Mouse (Mus musculus) ES-Bruce4 (cell line): Measurements from ENCODE around the gene Colgalt2. TPM values are rescaled to one million over a fixed set of nuclear protein-coding genes. Genes with fewer than 3 reads are reported as not detected.

Source experiments
- H3K27ac ChIP-seq: 2 replicates; pipeline ENCODE4 v1.5.1; 2012; ENCODE audit warnings: low read length, inconsistent platforms; ENCODE audit not compliant: insufficient read depth
- H3K27me3 ChIP-seq: 2 replicates; pipeline ENCODE4 v1.6.1; 2012; ENCODE audit warnings: mild to moderate bottlenecking, low read length, inconsistent platforms; ENCODE audit not compliant: control insufficient read depth, poor library complexity, insufficient read depth, severe bottlenecking
- H3K36me3 ChIP-seq: 2 replicates; pipeline ENCODE4 v1.6.1; 2012; ENCODE audit warnings: inconsistent platforms, mild to moderate bottlenecking, low read length, moderate library complexity; ENCODE audit not compliant: control insufficient read depth, poor library complexity, insufficient read depth, severe bottlenecking
- H3K4me1 ChIP-seq: one replicate; pipeline ENCODE4 v1.8.1; 2011; ENCODE audit warnings: low read length; ENCODE audit not compliant: control insufficient read depth, insufficient read depth
- H3K4me3 ChIP-seq: 2 replicates; pipeline ENCODE4 v1.5.1; 2011; ENCODE audit warnings: low read depth, mild to moderate bottlenecking, low read length
- H3K9ac ChIP-seq: 2 replicates; pipeline ENCODE4 v1.6.1; 2012; ENCODE audit warnings: low read depth, mild to moderate bottlenecking, inconsistent platforms; ENCODE audit not compliant: poor library complexity, severe bottlenecking
- H3K9me3 ChIP-seq: replicated peaks from 2 replicates; pipeline ENCODE4 v1.6.1; 2012; ENCODE audit warnings: mild to moderate bottlenecking, low read length, inconsistent platforms; ENCODE audit not compliant: control insufficient read depth, poor library complexity, insufficient read depth, severe bottlenecking
- CTCF ChIP-seq: IDR thresholded peaks from one replicate; pipeline ENCODE4 v1.8.1; 2011; ENCODE audit warnings: low read depth, low read length
- EP300 ChIP-seq: IDR thresholded peaks from 2 replicates; pipeline ENCODE4 v1.6.1; 2011; ENCODE audit warnings: low read depth, low read length; ENCODE audit not compliant: insufficient read depth
- POLR2A ChIP-seq: IDR thresholded peaks from one replicate; pipeline ENCODE4 v1.8.1; 2011; ENCODE audit warnings: low read length; ENCODE audit not compliant: insufficient read depth
- polyA plus RNA-seq: library from polyadenylated mRNA; stranded (reverse); fragments of >200 nt; gene quantifications from 2 replicates; pipeline ENCODE4 v1.2.4, GENCODE M21; 2011; ENCODE audit warnings: low read depth; ENCODE audit not compliant: missing spikeins, insufficient read depth, insufficient read length

The Colgalt2 gene
- polyA plus RNA-seq, 1 experiment: not detected

DNA sequence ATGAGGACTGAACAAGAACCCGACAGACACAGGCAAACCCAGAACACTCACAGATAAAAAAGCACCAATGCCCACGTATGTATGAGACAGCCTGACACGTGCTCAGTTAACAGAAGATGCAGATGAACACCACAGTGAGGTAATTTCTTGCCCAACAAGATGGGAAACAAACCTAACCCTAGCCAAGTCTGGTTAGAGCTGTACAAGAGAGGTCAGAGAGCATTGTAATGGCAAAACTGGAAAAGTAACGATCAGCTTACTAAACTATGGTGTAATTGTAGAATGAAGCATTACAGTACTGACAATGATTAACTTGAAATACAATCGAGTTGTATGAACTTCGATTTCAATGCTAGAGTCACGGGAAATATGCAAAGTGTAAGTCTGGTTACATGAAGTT, 45.0 kb downstream of the Colgalt2 start:
- H3K36me3 ChIP-seq: no peaks in the 10 kb centered on the region
- no peak overlapping the region for H3K4me3 ChIP-seq
- H3K27me3 ChIP-seq: no peaks in the 10 kb centered on the region
- H3K9me3 ChIP-seq: no peaks in the 10 kb centered on the region; the same call in 1 of the 2 replicates
- no peaks in the 10 kb centered on the region for H3K4me1 ChIP-seq
- no peak overlapping the region for H3K9ac ChIP-seq
- no peak overlapping the region for H3K27ac ChIP-seq
- no peak for TF ChIP-seq POLR2A

DNA sequence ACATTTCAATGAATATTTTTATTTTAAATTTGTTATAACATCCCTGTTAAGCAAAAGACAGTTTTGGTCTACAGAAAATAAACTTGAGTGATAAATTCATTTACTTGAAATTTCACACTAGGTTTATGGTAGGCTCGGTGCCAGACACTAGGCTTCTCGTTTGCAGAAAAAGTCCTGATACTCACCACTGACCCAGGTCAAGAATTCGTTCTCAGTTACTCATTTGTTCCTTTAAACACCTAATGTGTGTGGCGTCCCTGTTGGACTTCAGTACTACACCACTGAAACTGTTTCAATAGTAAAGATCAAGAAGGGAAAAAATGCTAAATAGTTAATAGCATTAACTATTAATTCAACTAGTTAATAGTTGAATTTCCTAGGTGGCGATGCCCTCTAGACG, 46.3 kb downstream of the Colgalt2 start:
- Histone ChIP-seq H3K4me3 (no peak overlapping the region), H3K9ac (no peak overlapping the region), H3K9me3 (no peaks in the 10 kb centered on the region; the same call in 1 of the 2 replicates), H3K4me1 (no peaks in the 10 kb centered on the region), H3K27ac (no peak overlapping the region), H3K36me3 (no peaks in the 10 kb centered on the region), H3K27me3 (no peaks in the 10 kb centered on the region)
- no peak for TF ChIP-seq EP300
- TF ChIP-seq POLR2A: no peak
- TF ChIP-seq CTCF: no peak

DNA sequence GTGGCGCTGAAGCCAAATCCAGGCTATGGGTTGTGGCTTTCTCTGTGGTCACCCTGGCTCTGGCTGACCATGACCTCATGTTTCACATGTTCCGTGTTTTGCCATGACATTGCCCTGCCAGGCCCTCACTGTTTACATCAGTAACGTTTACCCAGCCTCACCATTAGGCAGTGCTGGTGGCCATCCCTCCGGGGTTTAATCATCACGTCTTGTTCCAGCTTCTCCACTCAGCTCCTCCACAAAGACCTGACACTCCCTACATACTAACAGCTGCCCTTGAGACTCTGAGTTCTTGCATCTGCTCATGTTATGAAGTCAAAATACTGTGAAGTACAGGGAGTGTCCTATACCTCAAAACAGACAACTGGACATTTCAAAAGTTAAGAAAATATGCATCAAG, 54.9 kb downstream of the Colgalt2 start:
- no peak overlapping the region for H3K4me3 ChIP-seq
- no peak overlapping the region for H3K27ac ChIP-seq
- no peaks in the 10 kb centered on the region for H3K36me3 ChIP-seq
- no peak overlapping the region for H3K9ac ChIP-seq
- H3K27me3 ChIP-seq: no peaks in the 10 kb centered on the region
- no peaks in the 10 kb centered on the region for H3K4me1 ChIP-seq
- no peak for TF ChIP-seq EP300
- TF ChIP-seq POLR2A: no peak
- no peak for TF ChIP-seq CTCF
- no peaks in the 10 kb centered on the region for H3K9me3 ChIP-seq

DNA sequence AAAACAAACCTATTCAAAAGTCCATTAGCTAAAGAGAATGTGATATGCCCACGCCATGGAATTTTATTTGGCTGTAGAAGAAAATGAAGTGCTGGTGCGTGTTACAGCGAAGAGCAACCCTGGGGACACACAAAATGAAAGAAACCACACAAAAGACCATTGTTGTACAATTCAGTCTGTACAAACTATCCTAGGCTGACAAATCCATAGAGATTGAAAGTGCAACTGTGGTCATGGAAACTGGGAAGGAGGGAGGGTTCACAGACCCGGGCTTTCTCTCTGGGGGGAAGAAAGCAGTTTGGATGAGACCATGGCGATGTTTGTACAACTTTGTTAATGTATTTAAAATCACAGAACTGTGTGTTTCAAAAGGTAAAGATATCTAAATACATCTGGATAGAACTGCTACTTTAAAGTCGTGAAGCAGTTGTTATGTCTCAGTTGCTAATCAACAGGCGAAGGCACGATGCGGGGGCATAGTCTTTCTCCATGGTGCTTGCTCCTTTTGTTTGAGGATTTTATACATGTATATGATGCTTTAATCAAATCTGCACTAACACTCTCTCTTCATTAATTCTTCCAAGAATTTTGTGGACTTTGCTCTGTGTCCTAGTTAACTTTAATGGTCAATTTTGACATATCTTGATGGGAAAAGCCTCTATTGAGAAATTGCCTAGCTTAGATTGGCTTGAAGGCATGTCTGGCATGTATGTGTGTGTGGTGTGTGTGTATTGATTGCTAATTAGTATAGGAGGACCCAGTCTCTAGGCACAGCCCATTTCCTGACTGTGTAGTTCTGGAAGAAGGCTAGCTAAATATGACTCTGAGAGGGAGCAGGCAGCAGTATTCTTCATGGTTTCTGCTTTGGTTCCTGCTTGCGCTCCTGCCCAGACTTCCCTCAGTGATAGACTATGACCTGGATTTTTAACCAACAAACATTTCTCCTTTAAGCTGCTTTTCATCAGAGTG, 55.9 kb downstream of the Colgalt2 start:
- no peaks in the 10 kb centered on the region for H3K9me3 ChIP-seq
- H3K27ac ChIP-seq: no peak overlapping the region
- H3K9ac ChIP-seq: no peak overlapping the region
- H3K27me3 ChIP-seq: no peaks in the 10 kb centered on the region
- H3K4me3 ChIP-seq: no peak overlapping the region
- no peaks in the 10 kb centered on the region for H3K4me1 ChIP-seq
- H3K36me3 ChIP-seq: no peaks in the 10 kb centered on the region
- TF ChIP-seq CTCF (no peak), EP300 (no peak), POLR2A (no peak)

DNA sequence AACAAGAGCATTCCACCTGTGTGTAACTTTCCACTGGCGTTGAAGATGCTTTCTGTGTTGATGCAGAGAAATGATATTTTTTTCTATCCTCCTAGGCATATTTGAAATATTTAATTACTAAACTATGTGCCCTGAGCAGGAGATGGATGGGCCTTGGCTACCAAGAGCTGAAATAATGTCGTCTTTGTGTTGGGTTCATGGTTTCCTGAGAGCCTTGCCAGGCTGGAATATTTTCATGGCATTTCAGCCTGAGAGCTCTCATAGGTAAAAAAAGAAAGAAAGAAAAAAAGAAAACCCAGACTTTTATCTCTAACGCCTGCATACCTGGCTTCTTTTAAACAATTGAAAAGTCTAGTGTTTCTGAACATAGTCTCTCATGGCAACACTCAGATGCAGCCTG, 56.6 kb downstream of the Colgalt2 start:
- no peaks in the 10 kb centered on the region for H3K27me3 ChIP-seq
- H3K4me3 ChIP-seq: no peak overlapping the region
- TF ChIP-seq EP300: no peak
- TF ChIP-seq POLR2A: no peak
- no peak for TF ChIP-seq CTCF
- H3K27ac ChIP-seq: no peak overlapping the region
- H3K36me3 ChIP-seq: no peaks in the 10 kb centered on the region
- no peaks in the 10 kb centered on the region for H3K4me1 ChIP-seq
- no peak overlapping the region for H3K9ac ChIP-seq
- H3K9me3 ChIP-seq: no peaks in the 10 kb centered on the region

DNA sequence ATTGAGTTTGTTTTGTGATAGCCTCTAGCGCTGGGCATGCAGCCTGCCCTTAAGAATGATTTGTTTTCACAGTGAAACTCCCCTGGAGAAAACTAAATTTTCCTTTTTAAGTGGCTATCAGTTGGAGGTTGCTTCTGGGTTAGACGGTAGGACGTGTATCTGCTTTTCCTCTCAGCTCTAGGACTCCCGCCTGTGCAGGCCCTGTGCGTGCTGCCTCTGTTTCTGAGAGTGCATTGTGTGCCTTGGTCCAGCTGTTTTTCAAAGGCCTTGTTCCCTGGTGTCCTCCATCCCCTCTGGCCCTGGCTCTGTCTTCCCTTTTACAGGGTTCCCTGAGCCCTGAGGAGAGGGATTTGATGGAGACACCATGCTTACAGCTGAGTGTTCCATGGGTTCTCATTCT, 58.0 kb downstream of the Colgalt2 start:
- TF ChIP-seq EP300: no peak
- no peak for TF ChIP-seq POLR2A
- no peak for TF ChIP-seq CTCF

More for the DNA sequence above, 58.0 kb downstream of the Colgalt2 start:
- Histone ChIP-seq H3K9me3 (no peaks in the 10 kb centered on the region), H3K27ac (no peak overlapping the region), H3K27me3 (no peaks in the 10 kb centered on the region), H3K4me1 (no peaks in the 10 kb centered on the region), H3K9ac (no peak overlapping the region), H3K36me3 (no peaks in the 10 kb centered on the region), H3K4me3 (no peak overlapping the region)
